Comparison of ENCODE assay signal across 9 mouse cellular contexts in the genomic region with DNA sequence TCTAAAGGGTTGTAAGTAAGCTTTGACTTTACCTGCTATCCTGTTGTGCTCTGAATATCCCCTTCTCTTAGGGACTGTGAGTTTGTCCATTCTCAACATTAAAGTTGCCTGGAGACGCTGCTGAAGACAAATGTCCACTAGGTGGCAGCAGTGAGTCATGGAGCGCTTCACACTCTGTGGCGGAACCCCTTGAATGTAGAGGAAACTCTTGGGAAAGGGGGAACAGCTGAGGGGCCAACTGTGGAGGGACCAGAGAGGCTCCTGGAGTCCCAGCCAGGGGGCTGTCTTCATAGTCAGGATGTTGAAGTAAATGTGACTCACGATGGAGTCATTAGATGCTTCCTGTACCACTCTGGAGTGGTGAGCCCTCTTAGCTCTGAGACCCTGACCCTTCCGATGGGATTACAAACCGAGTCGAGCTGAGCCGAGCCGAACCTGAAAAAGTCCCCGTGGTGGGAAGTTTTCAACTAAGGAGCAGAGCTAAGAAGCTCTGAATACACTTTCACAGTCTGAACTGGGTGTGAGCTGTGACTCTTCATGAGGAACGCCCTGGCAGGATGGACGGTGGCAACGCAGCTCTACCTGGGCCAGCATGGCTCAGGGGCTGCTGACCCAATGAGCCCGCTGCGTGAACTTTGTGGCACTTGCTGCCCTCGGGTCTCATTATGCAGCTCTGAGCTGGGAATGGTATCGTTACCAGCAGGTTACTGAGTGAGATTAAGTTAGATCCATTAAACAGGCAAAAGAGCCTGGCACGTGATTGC. TPM values are rescaled to one million over a fixed set of nuclear protein-coding genes. Genes with fewer than 3 reads are reported as not detected.
DNase-seq lines count a peak whose midpoint lies in the region; ATAC-seq lines count a peak whose summit lies in the region.
"Had no signal": no experiment of that assay in that cellular context is flagged by ENCODE, and none has a peak within 500 bp of the region (broad histone marks: within the 10 kb centered on the region; RNA-seq: fewer than 3 reads in every experiment).

No protein-coding gene starts in this region.

- ATAC-seq in lung, embryonic 16.5 days (ENCODE audit: low read depth) = peak; percentile 31; the same call in 1 of the 2 replicates

- no peaks in the 10 kb centered on the region for H3K4me1 ChIP-seq in lung, embryonic 16.5 days (replicated peaks; ENCODE audit: control insufficient read depth, insufficient read depth, low read length)
- H3K4me1 ChIP-seq: heart, embryonic 13.5 days had no signal

- H3K36me3 ChIP-seq in lung, embryonic 16.5 days (ENCODE audit: control insufficient read depth, insufficient read depth, low read length) = no peaks in the 10 kb centered on the region
- H3K36me3 ChIP-seq: heart, embryonic 13.5 days had no signal

- no peak overlapping the region for H3K9ac ChIP-seq in lung, embryonic 16.5 days (ENCODE audit: low read length)
- H3K9ac ChIP-seq: heart, embryonic 13.5 days had no signal

- WGBS in lung, embryonic 16.5 days = 40% methylated on average over 18 of the region's 18 CpGs

- H3K4me2 ChIP-seq in lung, embryonic 16.5 days (ENCODE audit: low read depth, low read length) = no peak overlapping the region
- H3K4me2 ChIP-seq: heart, embryonic 13.5 days had no signal

- intact Hi-C loops in gastrocnemius, postnatal 14 days (cut with DNase I; ENCODE audit: low total_unique reads) = loop anchor here (2.0 kb wide), 1 partner anchor 69 kb away; no protein-coding TSS in a partner anchor

- peak; percentile 73 for DNase-seq in A20 (ENCODE audit: low read depth, low spot score)
- peak; percentile 80 for DNase-seq in R1 (ENCODE audit: low read depth, low spot score)
- peak; percentile 78 to 88 for DNase-seq in cerebellum, postnatal 36 days
- peak; percentile 65 for DNase-seq in gastrocnemius, postnatal 14 days
- DNase-seq in kidney, postnatal 36 days = peak; percentile 60 to 86
- peak; percentile 46 for DNase-seq in ovary, postnatal 36 days (ENCODE audit: low spot score)
- peak; percentile 74 for DNase-seq in thymus, postnatal 14 days

- no peak overlapping the region for H3K4me3 ChIP-seq in lung, embryonic 16.5 days (ENCODE audit: low read length)
- H3K4me3 ChIP-seq: heart, embryonic 13.5 days had no signal

- H3K9me3 ChIP-seq in lung, embryonic 16.5 days (ENCODE audit: control insufficient read depth, low read length) = no peaks in the 10 kb centered on the region
- H3K9me3 ChIP-seq: heart, embryonic 13.5 days had no signal

- H3K27ac ChIP-seq in lung, embryonic 16.5 days (ENCODE audit: low read length) = no peak overlapping the region
- H3K27ac ChIP-seq: heart, embryonic 13.5 days had no signal

- peaks cover 8% of the 10 kb centered on the region for H3K27me3 ChIP-seq in lung, embryonic 16.5 days (ENCODE audit: control insufficient read depth, insufficient read depth, low read depth, low read length)

RNA-seq across cellular contexts. Expression of gene Rab37, which starts 7.7 kb away (rescaled TPM):
- under 1 TPM; 0.62 TPM for total RNA-seq in gastrocnemius, postnatal 14 days (2021)
- 1.1 and 1.5 TPM in 2 replicates for polyA plus RNA-seq in lung, embryonic 16.5 days (2015; fragmentation: Nextera tagmentation; extraction: Ambion mirVana)

RNA-seq across cellular contexts. Expression of gene Cd300e, which starts 21.6 kb away (rescaled TPM):
- not detected for total RNA-seq in gastrocnemius, postnatal 14 days (2021)
- 0.06 TPM in 1 of 2 replicates, not detected in the other for polyA plus RNA-seq in lung, embryonic 16.5 days (2015; fragmentation: Nextera tagmentation; extraction: Ambion mirVana)
- polyA plus RNA-seq: heart, embryonic 13.5 days had no signal

RNA-seq across cellular contexts. Expression of gene Cd300ld3, which starts 35.3 kb away (rescaled TPM):
- total RNA-seq in gastrocnemius, postnatal 14 days (2021) = 1 to 10 TPM in 1 of 2 experiments, not detected in 1; 3.1 TPM
- polyA plus RNA-seq in lung, embryonic 16.5 days (2015; fragmentation: Nextera tagmentation; extraction: Ambion mirVana) = not detected in 2 replicates
- polyA plus RNA-seq: heart, embryonic 13.5 days had no signal

RNA-seq across cellular contexts. Expression of gene Cd300ld5, which starts 46.0 kb away (rescaled TPM):
- total RNA-seq in gastrocnemius, postnatal 14 days (2021) = 1 to 10 TPM in 1 of 2 experiments, not detected in 1; 3.3 TPM
- polyA plus RNA-seq in lung, embryonic 16.5 days (2015; fragmentation: Nextera tagmentation; extraction: Ambion mirVana) = not detected in 2 replicates
- polyA plus RNA-seq: heart, embryonic 13.5 days had no signal

RNA-seq across cellular contexts. Expression of gene Cd300lf, which starts 50.2 kb away (rescaled TPM):
- total RNA-seq in gastrocnemius, postnatal 14 days (2021) = not detected
- 2.8 and 3.1 TPM in 2 replicates for polyA plus RNA-seq in lung, embryonic 16.5 days (2015; fragmentation: Nextera tagmentation; extraction: Ambion mirVana)
